ENCODE assay signal across 27 mouse cellular contexts in the genomic region with DNA sequence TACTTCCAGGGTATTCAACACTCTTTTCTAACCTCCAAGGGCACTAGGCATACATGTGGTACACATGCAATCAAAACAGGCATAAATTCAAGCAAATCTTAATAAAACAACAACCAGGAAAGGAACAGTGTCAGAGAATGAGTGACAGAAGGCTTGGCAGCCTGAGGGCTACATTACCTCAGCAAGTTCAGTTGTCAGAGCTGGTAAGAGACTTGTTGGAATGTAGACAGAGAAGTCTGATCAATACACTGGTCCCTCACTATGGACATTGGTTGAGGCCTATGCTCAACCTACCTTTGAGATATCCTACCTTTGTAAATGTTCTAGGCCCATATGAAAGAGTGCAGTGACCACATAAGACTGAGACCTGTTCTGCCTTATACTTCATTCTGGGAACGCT.
DNase-seq lines count a peak whose midpoint lies in the region; ATAC-seq and TF ChIP-seq lines count a peak whose summit lies in the region.
"Had no signal": no experiment of that assay in that cellular context is flagged by ENCODE, and none has a peak within 500 bp of the region (broad histone marks: within the 10 kb centered on the region; RNA-seq: fewer than 3 reads in every experiment).

No protein-coding gene starts in this region.

- peaks cover 7% of the 10 kb centered on the region; the same call in 1 of the 2 replicates for H3K4me1 ChIP-seq in kidney, adult 2 months (ENCODE audit: control insufficient read depth, insufficient read depth, low read length)
- H3K4me1 ChIP-seq in liver, postnatal 0 days (ENCODE audit: insufficient read depth): no peaks in the 10 kb centered on the region
- no peaks in the 10 kb centered on the region for H3K4me1 ChIP-seq in liver, embryonic 11.5 days (replicated peaks; ENCODE audit: control insufficient read depth, insufficient read depth, low read length)
- H3K4me1 ChIP-seq: embryonic facial prominence, embryonic 15.5 days; heart, embryonic 15.5 days; hindbrain, embryonic 10.5 days had no signal

- TF ChIP-seq EP300 in liver, postnatal 0 days (IDR thresholded peaks at IDR 0.05; ENCODE audit: low read depth): no peak

- peak; percentile 65 for ATAC-seq in liver, postnatal 0 days
- no peak for ATAC-seq in liver, embryonic 11.5 days (replicated peaks; ENCODE audit: low FRiP score)
- ATAC-seq: CD4-positive, CD25-positive, alpha-beta regulatory T cell, adult 4 months; forebrain, embryonic 14.5 days had no signal

- DNase-seq in kidney, adult 2 months: peak; percentile 44
- DNase-seq in kidney, postnatal 4 days: no peak
- DNase-seq in kidney, postnatal 14 days: peak; percentile 14
- DNase-seq in kidney, postnatal 25 days: no peak
- no peak for DNase-seq in liver, postnatal 0 days
- no peak for DNase-seq in liver, embryonic 11.5 days (ENCODE audit: low spot score)
- DNase-seq in heart, adult 18-20 months: no peak
- DNase-seq: adrenal gland, adult 8-10 months; adrenal gland, postnatal 25 days; cerebellum, adult 11-12 months; cerebellum, adult 8-10 months; cerebellum, postnatal 10 days; cerebellum, postnatal 36 days; embryo, embryonic 11 days; forebrain, postnatal 0 days; gastrocnemius, adult 2 months; gastrocnemius, postnatal 14 days; heart, adult 11 months; heart, postnatal 10 days; heart, postnatal 36 days had no signal

- TF ChIP-seq CTCF in kidney, adult 2 months (conservative IDR thresholded peaks at IDR 0.05; ENCODE audit: insufficient read depth, insufficient read length, low read depth, low read length): no peak
- TF ChIP-seq CTCF in liver, postnatal 0 days (IDR thresholded peaks at IDR 0.05; ENCODE audit: low read depth): no peak

- no peak overlapping the region for H3K4me3 ChIP-seq in kidney, adult 2 months (ENCODE audit: insufficient read depth, low read depth, low read length)
- no peak overlapping the region for H3K4me3 ChIP-seq in liver, postnatal 0 days (ENCODE audit: low read depth, low read length)
- no peak overlapping the region for H3K4me3 ChIP-seq in liver, embryonic 11.5 days (ENCODE audit: low read depth, low read length)
- H3K4me3 ChIP-seq: embryonic facial prominence, embryonic 15.5 days; gastrocnemius, adult 2 months; heart, embryonic 12.5 days; heart, embryonic 15.5 days; hindbrain, embryonic 10.5 days had no signal

- H3K27me3 ChIP-seq in kidney, adult 2 months (replicated peaks; ENCODE audit: control insufficient read depth, insufficient read depth, low read length): no peaks in the 10 kb centered on the region
- no peaks in the 10 kb centered on the region for H3K27me3 ChIP-seq in liver, postnatal 0 days (ENCODE audit: insufficient read depth, low read length)
- no peaks in the 10 kb centered on the region for H3K27me3 ChIP-seq in liver, embryonic 11.5 days (replicated peaks; ENCODE audit: control insufficient read depth, insufficient read depth, low read length)
- H3K27me3 ChIP-seq: embryonic facial prominence, embryonic 15.5 days; heart, embryonic 12.5 days; heart, embryonic 15.5 days had no signal

- no peaks in the 10 kb centered on the region for H3K9me3 ChIP-seq in liver, postnatal 0 days (ENCODE audit: low read length)
- H3K9me3 ChIP-seq in liver, embryonic 11.5 days (ENCODE audit: control insufficient read depth, low read length): no peaks in the 10 kb centered on the region
- H3K9me3 ChIP-seq: embryonic facial prominence, embryonic 15.5 days; heart, embryonic 12.5 days; heart, embryonic 15.5 days; hindbrain, embryonic 10.5 days had no signal

- no peak for TF ChIP-seq POLR2A in kidney, adult 2 months (IDR thresholded peaks at IDR 0.05; ENCODE audit: low read depth, low read length)

- H3K27ac ChIP-seq in kidney, adult 2 months (ENCODE audit: insufficient read depth, low read depth, low read length): no peak overlapping the region
- no peak overlapping the region for H3K27ac ChIP-seq in liver, postnatal 0 days (ENCODE audit: low read depth)
- H3K27ac ChIP-seq in liver, embryonic 11.5 days (ENCODE audit: low read depth, low read length): no peak overlapping the region
- H3K27ac ChIP-seq: embryonic facial prominence, embryonic 15.5 days; gastrocnemius, adult 2 months; heart, embryonic 15.5 days; hindbrain, embryonic 10.5 days; hindbrain, embryonic 14.5 days had no signal

- 89% methylated on average over 1 of the region's 1 CpGs for WGBS in kidney, adult 2 months
- 90% methylated on average over 1 of the region's 1 CpGs for WGBS in liver, postnatal 0 days (ENCODE audit: insufficient replicate concordance)
- WGBS in liver, embryonic 11.5 days: 92% methylated on average over 1 of the region's 1 CpGs

- no peak overlapping the region for H3K9ac ChIP-seq in liver, postnatal 0 days (replicated peaks)
- no peak overlapping the region for H3K9ac ChIP-seq in liver, embryonic 11.5 days (ENCODE audit: low read depth, low read length)
- H3K9ac ChIP-seq: embryonic facial prominence, embryonic 15.5 days; forebrain, postnatal 0 days; heart, embryonic 12.5 days; heart, embryonic 15.5 days; hindbrain, embryonic 14.5 days had no signal

- H3K4me2 ChIP-seq in liver, postnatal 0 days (ENCODE audit: low read depth, low read length): no peak overlapping the region
- H3K4me2 ChIP-seq in liver, embryonic 11.5 days: no peak overlapping the region
- H3K4me2 ChIP-seq: embryonic facial prominence, embryonic 15.5 days; heart, embryonic 12.5 days; heart, embryonic 15.5 days; hindbrain, embryonic 14.5 days had no signal

- H3K36me3 ChIP-seq in kidney, adult 2 months (ENCODE audit: control insufficient read depth, insufficient read depth, low read length): no peaks in the 10 kb centered on the region
- H3K36me3 ChIP-seq in liver, postnatal 0 days (replicated peaks; ENCODE audit: insufficient read depth, low read length): peaks cover 28% of the 10 kb centered on the region
- peaks cover 10% of the 10 kb centered on the region for H3K36me3 ChIP-seq in liver, embryonic 11.5 days (ENCODE audit: control insufficient read depth, insufficient read depth, low read length)

Comparison
In these comparisons a context has a peak if more than half of its experiments do, and no peak if none do; other contexts are left out.
1. DNase-seq: peak in kidney, adult 2 months (single experiment) and kidney, postnatal 14 days (single experiment); none in kidney, postnatal 4 days (0 of 2), kidney, postnatal 25 days (0 of 2), liver, postnatal 0 days (single experiment), liver, embryonic 11.5 days (single experiment) and heart, adult 18-20 months (0 of 2).